Mouse (Mus musculus): ENCODE results near the gene Spata13.

- no peak for TF ChIP-seq GATA1 (IDR thresholded peaks at IDR 0.05; ENCODE audit: low read length)
- no peak for TF ChIP-seq TAL1 (IDR thresholded peaks at IDR 0.05; ENCODE audit: low read length)
Observed at GRCm38 (mm10) chr14:60635911-60636607, 2.3 kb downstream of the Spata13 start.

Data from erythroblast, embryonic 14.5 days (primary cell).